Mouse (Mus musculus): ENCODE data around the gene Agpat4. TPM values are rescaled to one million over a fixed set of nuclear protein-coding genes. Genes with fewer than 3 reads are reported as not detected.

The Agpat4 gene
- polyA plus RNA-seq, 1 experiment from 2014 or later, result 71.2 TPM

DNA sequence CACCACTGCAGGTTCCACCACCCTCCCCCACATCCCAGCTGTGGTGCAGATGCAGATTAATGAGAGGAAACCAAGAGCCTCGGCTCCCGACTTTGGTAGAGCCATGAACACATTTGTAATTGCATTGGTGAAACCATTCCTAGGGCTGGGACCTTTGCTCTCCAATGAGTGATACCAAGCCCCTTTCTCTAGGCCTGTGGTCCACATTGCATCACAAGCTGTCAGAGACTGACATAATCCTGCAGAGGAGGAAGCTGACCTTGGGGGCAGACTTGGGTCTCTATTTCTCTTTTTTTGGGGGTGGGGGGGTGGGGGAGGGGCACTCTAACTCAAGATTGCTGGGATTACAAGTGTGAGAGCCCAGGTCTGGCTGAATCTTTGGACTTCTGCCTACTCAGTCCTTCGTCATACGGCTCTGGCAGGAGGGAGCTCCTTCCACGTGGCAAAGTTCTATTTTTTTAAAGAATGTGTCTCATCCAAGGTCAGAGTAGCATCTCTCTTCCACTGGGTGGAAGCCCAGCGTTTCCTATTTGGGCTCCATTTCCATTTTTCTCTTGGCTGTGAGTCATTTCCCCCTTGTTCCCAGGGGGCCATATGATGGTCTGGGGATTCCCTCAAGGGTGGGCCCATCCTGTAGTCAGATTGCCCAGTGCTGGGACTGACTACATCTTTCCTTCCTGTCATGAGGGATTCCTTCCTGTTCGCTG, 52.4 kb downstream of the Agpat4 start:
- Histone ChIP-seq H3K9me3 (ENCODE audit: control insufficient read depth, low read length) (no peaks in the 10 kb centered on the region), H3K4me1 (ENCODE audit: control insufficient read depth, insufficient read depth, low read depth, low read length) (peaks cover 14% of the 10 kb centered on the region), H3K27me3 (replicated peaks; ENCODE audit: control insufficient read depth, insufficient read depth, low read length) (no peaks in the 10 kb centered on the region), H3K36me3 (ENCODE audit: control insufficient read depth, insufficient read depth, low read length) (no peaks in the 10 kb centered on the region), H3K4me2 (ENCODE audit: low read length) (no peak overlapping the region), H3K9ac (ENCODE audit: low read depth, low read length) (no peak overlapping the region), H3K27ac (ENCODE audit: low read depth, low read length) (no peak overlapping the region), H3K4me3 (ENCODE audit: low read length) (no peak overlapping the region)
- 62% methylated on average over 7 of the region's 7 CpGs for WGBS
- no peak for ATAC-seq

DNA sequence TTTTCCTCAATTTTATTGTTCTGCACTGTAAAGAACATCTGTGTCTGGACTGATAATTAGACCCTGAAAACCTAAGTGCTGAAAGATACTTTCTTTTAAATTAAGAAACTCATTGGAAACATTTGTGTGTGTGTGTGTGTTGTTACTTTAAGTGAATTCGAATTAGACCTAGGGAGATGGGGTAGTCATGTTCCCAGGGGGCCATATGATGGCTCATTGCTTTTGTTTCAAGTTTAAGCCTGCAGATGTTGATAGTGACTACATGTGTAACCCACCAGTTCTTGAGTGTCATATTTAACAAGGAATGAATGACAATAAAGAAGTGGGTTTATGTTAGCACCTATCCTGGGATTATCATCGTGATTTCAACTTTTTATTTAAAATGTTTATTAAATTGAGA, 53.2 kb downstream of the Agpat4 start:
- no peaks in the 10 kb centered on the region for H3K9me3 ChIP-seq (ENCODE audit: control insufficient read depth, low read length)
- H3K36me3 ChIP-seq (ENCODE audit: control insufficient read depth, insufficient read depth, low read length), result no peaks in the 10 kb centered on the region
- H3K4me2 ChIP-seq (ENCODE audit: low read length), result no peak overlapping the region
- H3K4me1 ChIP-seq (ENCODE audit: control insufficient read depth, insufficient read depth, low read depth, low read length), result peaks cover 14% of the 10 kb centered on the region
- WGBS, result 71% methylated on average over 2 of the region's 2 CpGs
- H3K27ac ChIP-seq (ENCODE audit: low read depth, low read length), result no peak overlapping the region
- no peaks in the 10 kb centered on the region for H3K27me3 ChIP-seq (replicated peaks; ENCODE audit: control insufficient read depth, insufficient read depth, low read length)
- H3K9ac ChIP-seq (ENCODE audit: low read depth, low read length), result no peak overlapping the region
- H3K4me3 ChIP-seq (ENCODE audit: low read length), result no peak overlapping the region
- no peak for ATAC-seq

DNA sequence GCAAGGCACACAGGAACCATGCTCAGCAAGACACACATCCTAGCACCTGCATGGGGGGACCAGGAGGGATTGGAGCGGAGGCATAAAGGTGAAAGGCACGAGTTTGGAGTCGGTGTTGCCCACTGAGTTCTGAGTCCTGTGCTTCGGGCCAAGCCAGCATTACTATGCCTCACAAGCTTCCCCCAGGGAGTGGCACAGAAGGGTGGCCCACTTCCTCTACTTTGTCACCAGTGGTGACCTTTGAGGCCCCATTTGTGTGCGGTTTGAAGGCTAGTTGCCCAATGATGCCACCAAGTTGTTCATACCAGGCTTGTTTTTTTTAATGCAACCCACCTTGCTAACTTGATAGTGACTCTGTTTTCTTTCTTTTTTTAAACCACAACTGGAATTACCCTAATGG, 55.7 kb downstream of the Agpat4 start:
- Histone ChIP-seq H3K36me3 (ENCODE audit: control insufficient read depth, insufficient read depth, low read length) (peaks cover 3% of the 10 kb centered on the region; the same call in 1 of the 2 replicates), H3K4me3 (ENCODE audit: low read length) (no peak overlapping the region), H3K9ac (ENCODE audit: low read depth, low read length) (no peak overlapping the region), H3K9me3 (ENCODE audit: control insufficient read depth, low read length) (0 out of 2 replicates have a peak, but pooled peaks cover 3% of the 10 kb centered on the region), H3K27me3 (replicated peaks; ENCODE audit: control insufficient read depth, insufficient read depth, low read length) (no peaks in the 10 kb centered on the region), H3K27ac (ENCODE audit: low read depth, low read length) (no peak overlapping the region), H3K4me1 (ENCODE audit: control insufficient read depth, insufficient read depth, low read depth, low read length) (peaks cover 10% of the 10 kb centered on the region), H3K4me2 (ENCODE audit: low read length) (no peak overlapping the region)
- no peak for ATAC-seq
- WGBS, result 95% methylated on average over 5 of the region's 5 CpGs

DNA sequence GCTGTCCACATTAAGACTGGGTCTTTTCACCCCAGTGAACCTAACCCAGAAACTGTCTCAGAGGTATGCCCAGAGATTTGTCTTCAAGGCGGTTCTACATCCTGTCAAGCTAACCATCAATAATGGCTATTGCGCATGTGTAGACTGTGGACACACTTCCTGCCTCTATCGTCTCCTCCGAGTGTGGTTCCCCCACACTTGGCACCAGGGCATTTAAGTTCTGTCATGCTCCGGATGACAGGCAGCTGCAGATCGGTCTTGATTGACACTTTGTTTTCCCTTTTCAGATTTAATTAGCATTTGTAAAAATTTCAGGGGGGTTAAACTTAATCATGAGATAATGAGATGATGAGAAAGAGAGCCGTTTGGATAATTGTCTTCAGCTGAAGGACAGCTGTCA, 56.4 kb downstream of the Agpat4 start:
- Histone ChIP-seq H3K36me3 (ENCODE audit: control insufficient read depth, insufficient read depth, low read length) (peaks cover 3% of the 10 kb centered on the region; the same call in 1 of the 2 replicates), H3K4me3 (ENCODE audit: low read length) (no peak overlapping the region), H3K9me3 (ENCODE audit: control insufficient read depth, low read length) (0 out of 2 replicates have a peak, but pooled peaks cover 3% of the 10 kb centered on the region), H3K4me1 (ENCODE audit: control insufficient read depth, insufficient read depth, low read depth, low read length) (peaks cover 9% of the 10 kb centered on the region), H3K4me2 (ENCODE audit: low read length) (no peak overlapping the region), H3K27me3 (replicated peaks; ENCODE audit: control insufficient read depth, insufficient read depth, low read length) (no peaks in the 10 kb centered on the region), H3K9ac (ENCODE audit: low read depth, low read length) (no peak overlapping the region), H3K27ac (ENCODE audit: low read depth, low read length) (no peak overlapping the region)
- ATAC-seq, result no peak
- WGBS, result 66% methylated on average over 7 of the region's 7 CpGs

DNA sequence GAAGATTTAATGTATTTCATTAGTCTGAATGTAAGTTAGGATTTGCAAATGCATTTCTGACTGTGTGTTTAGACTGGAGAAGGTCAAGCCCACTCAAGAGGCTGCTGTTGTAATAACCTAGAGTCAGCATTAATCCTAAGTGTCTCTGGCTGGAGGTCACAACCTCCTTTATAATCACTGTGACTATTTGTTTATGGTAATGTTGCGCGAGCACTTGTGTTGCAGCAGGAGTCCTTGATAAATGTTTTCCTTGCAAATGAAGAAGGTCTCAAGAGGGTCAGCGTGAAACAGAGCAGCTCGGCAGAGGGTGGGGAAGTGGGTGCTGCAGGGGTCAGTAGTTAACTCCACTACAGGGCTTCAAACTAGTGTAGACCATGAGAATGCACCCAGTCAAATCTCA, 57.1 kb downstream of the Agpat4 start:
- Histone ChIP-seq H3K4me1 (ENCODE audit: control insufficient read depth, insufficient read depth, low read depth, low read length) (peaks cover 7% of the 10 kb centered on the region), H3K4me2 (ENCODE audit: low read length) (no peak overlapping the region), H3K36me3 (ENCODE audit: control insufficient read depth, insufficient read depth, low read length) (peaks cover 3% of the 10 kb centered on the region; the same call in 1 of the 2 replicates), H3K9me3 (ENCODE audit: control insufficient read depth, low read length) (0 out of 2 replicates have a peak, but pooled peaks cover 3% of the 10 kb centered on the region), H3K9ac (ENCODE audit: low read depth, low read length) (no peak overlapping the region), H3K27me3 (replicated peaks; ENCODE audit: control insufficient read depth, insufficient read depth, low read length) (no peaks in the 10 kb centered on the region), H3K4me3 (ENCODE audit: low read length) (no peak overlapping the region), H3K27ac (ENCODE audit: low read depth, low read length) (no peak overlapping the region)
- 66% methylated on average over 4 of the region's 4 CpGs for WGBS
- no peak for ATAC-seq

DNA sequence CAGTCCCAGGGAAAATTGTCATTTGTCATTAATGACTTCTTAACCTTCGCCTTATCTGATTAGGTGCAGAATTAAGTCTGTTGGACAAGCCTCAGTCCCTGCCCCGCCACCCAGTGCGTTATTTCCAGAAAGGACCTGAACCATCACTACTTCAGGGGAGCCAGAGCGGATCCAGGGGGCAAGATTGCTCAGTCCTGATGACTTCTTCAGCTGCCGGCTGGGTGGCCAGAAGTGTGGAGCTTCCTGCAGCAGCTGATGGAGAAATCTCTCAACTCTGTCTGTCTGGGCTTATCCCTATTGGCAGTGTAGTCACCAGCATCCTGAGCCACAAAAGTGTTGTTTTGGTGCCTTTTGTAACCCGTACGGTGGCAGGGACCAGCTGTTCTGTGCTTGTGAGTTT, 60.8 kb downstream of the Agpat4 start:
- Histone ChIP-seq H3K9ac (ENCODE audit: low read depth, low read length) (no peak overlapping the region), H3K4me2 (ENCODE audit: low read length) (no peak overlapping the region), H3K27me3 (replicated peaks; ENCODE audit: control insufficient read depth, insufficient read depth, low read length) (no peaks in the 10 kb centered on the region), H3K36me3 (ENCODE audit: control insufficient read depth, insufficient read depth, low read length) (peaks cover 3% of the 10 kb centered on the region; the same call in 1 of the 2 replicates), H3K9me3 (ENCODE audit: control insufficient read depth, low read length) (0 out of 2 replicates have a peak, but pooled peaks cover 3% of the 10 kb centered on the region), H3K4me1 (ENCODE audit: control insufficient read depth, insufficient read depth, low read depth, low read length) (peaks cover 7% of the 10 kb centered on the region), H3K4me3 (ENCODE audit: low read length) (no peak overlapping the region), H3K27ac (ENCODE audit: low read depth, low read length) (no peak overlapping the region)
- WGBS, result 75% methylated on average over 7 of the region's 7 CpGs
- ATAC-seq, result no peak

DNA sequence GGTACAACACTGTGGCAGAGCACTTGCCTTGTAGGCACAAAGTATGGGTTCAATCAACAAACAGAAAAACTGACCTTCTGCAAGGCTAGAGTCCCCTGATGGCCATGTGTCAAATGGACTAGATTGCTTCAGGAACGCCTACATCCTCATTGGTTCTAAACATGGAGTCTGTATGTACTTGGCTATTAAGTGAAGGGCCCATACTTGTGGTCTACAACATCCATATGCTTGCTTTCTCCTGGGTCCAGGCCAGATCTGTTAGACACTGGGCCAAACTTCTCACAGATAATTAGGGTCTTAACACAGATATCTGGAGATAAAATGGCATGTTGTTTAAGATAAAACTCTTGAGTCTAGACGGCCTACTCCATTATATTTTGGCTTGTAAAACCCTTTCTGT, 61.3 kb downstream of the Agpat4 start:
- no peak overlapping the region for H3K9ac ChIP-seq (ENCODE audit: low read depth, low read length)
- 75% methylated on average over 2 of the region's 2 CpGs for WGBS
- ATAC-seq, result no peak
- peaks cover 7% of the 10 kb centered on the region for H3K4me1 ChIP-seq (ENCODE audit: control insufficient read depth, insufficient read depth, low read depth, low read length)
- H3K9me3 ChIP-seq (ENCODE audit: control insufficient read depth, low read length), result 0 out of 2 replicates have a peak, but pooled peaks cover 3% of the 10 kb centered on the region
- no peak overlapping the region for H3K4me2 ChIP-seq (ENCODE audit: low read length)
- H3K36me3 ChIP-seq (ENCODE audit: control insufficient read depth, insufficient read depth, low read length), result peaks cover 3% of the 10 kb centered on the region; the same call in 1 of the 2 replicates
- H3K27me3 ChIP-seq (replicated peaks; ENCODE audit: control insufficient read depth, insufficient read depth, low read length), result no peaks in the 10 kb centered on the region
- no peak overlapping the region for H3K4me3 ChIP-seq (ENCODE audit: low read length)
- H3K27ac ChIP-seq (ENCODE audit: low read depth, low read length), result no peak overlapping the region

DNA sequence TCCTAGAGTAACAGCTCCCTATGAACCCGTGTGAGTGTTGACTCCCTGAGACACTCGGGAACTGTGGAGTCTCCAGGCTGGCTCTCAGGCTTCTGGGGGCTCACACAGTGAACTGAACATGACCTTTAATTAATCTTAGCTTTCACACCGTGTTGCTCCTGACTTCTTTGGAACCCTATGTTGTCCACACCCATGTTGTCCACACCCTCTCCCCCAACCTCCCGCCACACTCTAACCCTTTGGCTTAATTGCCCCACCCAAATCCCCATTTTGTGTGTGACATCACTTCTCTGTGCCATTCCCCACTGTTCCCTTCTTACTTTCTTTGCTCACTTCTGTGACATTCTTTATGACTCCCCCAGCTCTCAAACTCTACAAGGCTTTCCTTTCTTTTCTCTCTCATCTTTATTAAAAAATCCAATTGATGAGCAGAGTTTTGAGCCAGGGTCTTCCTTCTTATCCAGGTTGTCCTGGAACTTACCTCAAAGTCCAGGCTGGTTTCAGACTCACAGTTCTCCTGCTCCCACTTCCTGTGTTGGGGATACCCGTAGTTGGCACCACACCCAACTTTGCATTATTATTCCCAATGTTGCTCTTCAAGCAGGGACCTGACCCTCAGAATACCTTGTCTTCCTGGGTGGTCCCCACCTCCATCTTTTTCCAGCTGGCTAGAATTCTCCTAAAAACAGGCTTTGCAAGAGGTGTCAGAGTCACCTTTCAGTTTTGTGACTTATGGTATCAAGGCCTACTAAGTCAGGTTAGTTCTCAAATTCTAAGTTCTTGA, 64.4 kb downstream of the Agpat4 start:
- H3K27me3 ChIP-seq (replicated peaks; ENCODE audit: control insufficient read depth, insufficient read depth, low read length), result no peaks in the 10 kb centered on the region
- H3K4me3 ChIP-seq (ENCODE audit: low read length), result no peak overlapping the region
- no peaks in the 10 kb centered on the region for H3K36me3 ChIP-seq (ENCODE audit: control insufficient read depth, insufficient read depth, low read length)
- no peaks in the 10 kb centered on the region for H3K9me3 ChIP-seq (ENCODE audit: control insufficient read depth, low read length)
- no peak for ATAC-seq
- no peak overlapping the region for H3K4me2 ChIP-seq (ENCODE audit: low read length)
- peaks cover 16% of the 10 kb centered on the region for H3K4me1 ChIP-seq (ENCODE audit: control insufficient read depth, insufficient read depth, low read depth, low read length)
- WGBS, result 82% methylated on average over 5 of the region's 5 CpGs
- H3K27ac ChIP-seq (ENCODE audit: low read depth, low read length), result no peak overlapping the region
- no peak overlapping the region for H3K9ac ChIP-seq (ENCODE audit: low read depth, low read length)

DNA sequence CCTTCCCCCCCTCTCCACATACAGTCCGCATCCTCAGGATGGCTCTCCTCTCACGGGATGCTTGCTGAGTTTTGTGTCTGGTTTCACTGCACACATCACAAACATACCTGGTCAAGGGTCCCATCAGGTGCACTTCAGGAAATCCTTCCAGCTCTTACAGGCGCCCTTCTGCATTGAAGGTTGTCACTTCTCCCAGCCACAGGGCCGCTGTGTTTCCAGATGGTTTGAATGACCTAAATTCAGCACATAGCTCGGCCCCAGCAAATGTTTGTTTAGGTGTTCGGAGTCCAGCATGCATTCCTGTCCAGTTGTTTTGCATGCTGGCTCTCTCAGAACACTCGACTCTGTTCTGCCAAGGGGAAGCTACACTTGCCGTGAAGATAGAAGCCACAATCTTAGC, 65.8 kb downstream of the Agpat4 start:
- Histone ChIP-seq H3K27ac (ENCODE audit: low read depth, low read length) (no peak overlapping the region), H3K9me3 (ENCODE audit: control insufficient read depth, low read length) (no peaks in the 10 kb centered on the region), H3K4me2 (ENCODE audit: low read length) (no peak overlapping the region), H3K9ac (ENCODE audit: low read depth, low read length) (no peak overlapping the region), H3K36me3 (ENCODE audit: control insufficient read depth, insufficient read depth, low read length) (no peaks in the 10 kb centered on the region), H3K27me3 (replicated peaks; ENCODE audit: control insufficient read depth, insufficient read depth, low read length) (no peaks in the 10 kb centered on the region), H3K4me1 (ENCODE audit: control insufficient read depth, insufficient read depth, low read depth, low read length) (peaks cover 9% of the 10 kb centered on the region), H3K4me3 (ENCODE audit: low read length) (no peak overlapping the region)
- no peak for ATAC-seq
- 81% methylated on average over 8 of the region's 8 CpGs for WGBS

All from hindbrain, embryonic 16.5 days (tissue).